Mouse (Mus musculus) layer of hippocampus, postnatal 14 days (tissue): ENCODE results near the gene Aldh1a3. TPM values are rescaled to one million over a fixed set of nuclear protein-coding genes. Genes with fewer than 3 reads are reported as not detected.

Experiments
- microRNA-seq, 2 experiments: library from miRNA; unstranded; fragments of <30 nt; microRNA quantifications; one replicate each; pipeline ENCODE4 v1.2.0; 2021
- total RNA-seq, 2 experiments: library from RNA; stranded (reverse); gene quantifications; 2 replicates each; pipeline ENCODE4 v1.2.3; 2021

Aldh1a3 gene
- total RNA-seq, 2 experiments from 2014 or later: 1.6 TPM

Small RNAs within 50 kb of the gene (microRNA-seq; reads per million reads assigned to microRNA genes)
- gene Mir7057: 0 reads per million in 2 experiments

Other genes starting within 250 kb of the Aldh1a3 start
- not detected for gene Gm10974, start 61.6 kb downstream of the Aldh1a3 start, total RNA-seq
- gene Lrrk1, start 39.2 kb downstream of the Aldh1a3 start, total RNA-seq: 1 to 10 TPM; 2.5 to 3.6 TPM